Mouse (Mus musculus) lung, adult 2 months (tissue): Measurements from ENCODE around the gene Gm11077.

ENCODE experiments used
- CTCF ChIP-seq: fragments of 200-500 bp; IDR thresholded peaks from 2 replicates; pipeline ENCODE4 v1.5.1; 2011; ENCODE audit warnings: mild to moderate bottlenecking, low read length, control low read depth; ENCODE audit not compliant: insufficient read depth
- POLR2A ChIP-seq: fragments of 200-500 bp; IDR thresholded peaks from 2 replicates; pipeline ENCODE4 v1.6.1; 2011; ENCODE audit warnings: low read depth, mild to moderate bottlenecking, control low read depth, low read length, borderline replicate concordance; ENCODE audit errors: extremely low read depth

GRCm38 (mm10) chr6:140799435-140800040, 70.5 kb downstream of the Gm11077 start:
- TF ChIP-seq POLR2A = no peak
- TF ChIP-seq CTCF = no peak
